Mouse (Mus musculus) G1E-ER4 (cell line): ENCODE data around the gene Cst13. TPM values are rescaled to one million over a fixed set of nuclear protein-coding genes. Genes with fewer than 3 reads are reported as not detected.

Experiments used
- GATA1 ChIP-seq: IDR thresholded peaks from one replicate; pipeline ENCODE4 v1.8.0; 2012; ENCODE audit warnings: low read length, inconsistent platforms
- polyA plus RNA-seq: library from polyadenylated mRNA; stranded (reverse); fragments of >175 nt; gene quantifications from 2 replicates; pipeline ENCODE4 v1.2.3, GENCODE M21; 2012

The Cst13 gene
- polyA plus RNA-seq, 1 experiment: not detected

DNA sequence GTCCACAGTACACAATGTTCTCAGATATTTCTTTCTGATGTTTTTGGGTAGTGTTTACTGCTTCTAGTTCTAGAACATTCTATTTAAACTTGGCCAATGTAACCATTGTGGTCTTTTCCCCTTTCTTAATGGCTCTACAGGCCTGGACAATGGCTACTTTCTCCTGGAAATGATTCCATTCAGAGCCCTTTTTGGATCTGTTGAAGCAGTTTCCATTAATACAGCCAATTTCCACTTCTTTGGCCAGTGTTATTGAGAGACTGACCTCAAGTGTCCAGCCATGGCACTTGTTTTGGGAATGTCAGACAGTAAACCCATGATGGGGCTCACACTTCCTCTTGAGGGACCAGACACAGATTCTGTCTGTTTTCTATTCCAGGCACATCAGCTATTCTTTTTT, 41.8 kb downstream of the Cst13 start:
- TF ChIP-seq GATA1: no peak

DNA sequence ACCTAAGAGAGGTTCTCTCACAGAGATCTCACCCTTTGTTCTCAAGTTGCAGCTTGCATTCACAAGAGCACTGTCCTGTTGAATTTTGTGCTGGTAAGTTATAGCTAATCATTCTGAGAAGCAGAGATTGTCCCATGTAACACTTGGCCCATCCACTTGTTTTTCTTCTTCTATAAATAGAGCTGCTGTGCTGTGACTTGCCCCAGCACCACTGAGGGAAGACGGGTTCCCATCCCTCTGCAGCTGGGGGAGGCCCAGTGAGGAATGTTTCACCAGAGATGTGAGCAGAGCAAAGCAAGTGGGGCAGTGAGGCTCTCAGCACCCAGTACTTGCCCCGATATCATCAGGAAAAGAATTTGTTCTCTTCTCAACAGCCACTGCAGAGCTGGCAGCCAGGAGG, 45.1 kb downstream of the Cst13 start, which contains the start of gene 9230104L09Rik:
TSS of gene 9230104L09Rik (minus strand) at position 73 of the 400 bp plus-strand sequence.
- no peak for TF ChIP-seq GATA1

DNA sequence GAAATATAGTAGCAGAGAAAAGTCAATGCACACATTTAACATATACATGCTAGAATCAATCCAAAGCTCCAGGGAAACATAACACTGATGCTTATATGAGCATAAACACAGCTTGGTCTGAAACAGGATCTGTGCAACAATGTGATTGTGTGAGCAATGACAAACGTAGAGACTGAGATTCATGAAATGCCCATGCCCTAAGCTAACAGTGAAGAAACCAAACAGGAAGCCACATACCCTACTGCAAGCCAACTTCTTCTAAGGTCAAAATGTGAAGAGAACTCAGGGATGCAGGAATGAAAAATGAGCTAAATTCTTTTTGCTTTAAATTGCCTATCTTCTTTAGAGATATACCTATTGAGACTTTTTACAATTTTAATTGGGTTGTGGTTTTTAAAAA, 49.1 kb downstream of the Cst13 start:
- TF ChIP-seq GATA1: no peak

DNA sequence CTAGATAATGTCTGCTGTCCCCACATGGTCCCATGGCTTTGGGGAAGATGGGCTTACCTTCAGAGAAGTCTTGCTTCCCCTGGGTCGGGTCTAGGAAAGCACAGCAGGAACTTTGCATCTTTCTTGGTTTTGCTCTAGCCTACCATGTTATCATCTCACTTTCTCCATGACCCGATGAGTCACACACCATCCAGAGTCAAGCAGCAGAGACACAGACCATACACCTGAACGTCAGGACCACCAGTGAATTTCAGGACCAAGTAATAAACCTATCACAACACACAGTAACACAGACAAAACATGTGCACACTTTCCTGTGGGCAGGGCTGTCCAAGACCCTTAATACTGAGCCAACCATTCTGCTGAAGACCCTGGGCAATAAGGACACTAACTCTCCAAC, 50.6 kb downstream of the Cst13 start:
- no peak for TF ChIP-seq GATA1

DNA sequence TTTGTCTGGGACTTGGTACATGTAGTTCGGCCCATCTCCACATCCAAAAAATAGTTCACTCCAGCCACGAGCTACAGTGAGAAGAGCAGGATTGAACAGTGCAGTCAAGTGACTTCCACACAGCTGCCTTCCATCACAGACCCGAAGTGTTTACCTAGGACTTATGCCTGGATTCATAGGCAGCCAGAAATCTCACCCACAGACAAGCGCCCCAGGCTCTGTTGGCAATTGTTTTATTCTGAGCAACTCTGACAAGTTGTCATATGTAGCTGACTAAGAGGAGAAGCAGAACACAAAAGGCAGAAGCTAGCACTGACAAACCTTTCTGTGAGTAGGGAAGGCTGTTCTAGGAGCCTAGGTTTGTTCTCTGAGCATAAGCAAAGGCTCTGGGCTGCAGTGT, 53.0 kb downstream of the Cst13 start:
- no peak for TF ChIP-seq GATA1

DNA sequence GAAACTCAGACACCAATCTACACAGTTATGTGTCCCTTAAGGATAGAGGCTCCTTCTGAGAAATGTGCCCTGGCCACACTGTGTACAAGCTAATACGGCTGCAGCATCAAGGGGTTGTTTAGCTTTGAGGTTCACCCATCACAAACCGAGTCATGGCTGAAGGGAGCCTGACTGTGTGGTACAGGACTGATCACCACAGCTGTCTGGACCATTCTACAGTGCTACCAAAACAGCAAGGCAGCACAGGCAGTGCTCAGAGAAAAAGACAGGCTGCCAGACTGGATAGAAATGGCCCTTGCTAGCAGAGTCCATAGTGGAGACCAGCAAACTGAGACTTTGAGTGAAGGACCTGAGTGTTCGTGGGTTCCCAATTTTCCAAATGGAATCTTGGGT, 54.3 kb downstream of the Cst13 start:
- no peak for TF ChIP-seq GATA1

DNA sequence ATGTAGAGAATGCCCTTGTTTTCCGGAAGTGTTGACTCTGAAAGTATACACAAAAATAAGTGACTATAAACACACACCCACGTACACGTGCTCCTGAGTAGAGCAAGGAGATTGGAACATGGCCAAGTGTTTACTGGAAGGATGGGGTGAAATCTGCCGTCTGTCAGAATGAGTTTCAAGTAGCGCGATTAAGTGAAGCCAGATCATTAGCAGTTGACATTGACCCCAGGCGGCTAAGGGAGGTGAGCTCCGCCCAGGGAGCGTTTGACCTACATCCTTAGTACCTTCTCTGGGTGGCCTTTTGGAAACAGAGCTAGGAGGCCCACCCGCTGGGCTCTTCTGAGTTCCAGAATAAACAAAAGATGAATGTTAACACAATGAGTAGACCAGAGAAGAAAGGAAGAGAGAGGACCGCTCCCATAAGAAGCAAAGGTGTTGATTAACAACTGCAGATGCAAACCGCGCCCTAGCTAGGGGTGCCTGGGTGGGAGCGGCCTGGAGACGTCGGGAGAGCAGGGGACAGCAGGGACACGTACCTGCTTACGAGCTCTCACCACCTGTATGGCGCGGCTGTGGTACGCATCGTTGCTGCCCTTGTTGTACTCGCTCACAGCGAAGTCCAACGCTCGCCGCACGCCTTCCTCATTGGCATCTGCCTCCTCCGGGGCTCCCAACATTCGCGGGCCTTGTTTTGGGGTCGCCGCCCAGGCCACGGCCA, 54.9 kb downstream of the Cst13 start:
- TF ChIP-seq GATA1: no peak

DNA sequence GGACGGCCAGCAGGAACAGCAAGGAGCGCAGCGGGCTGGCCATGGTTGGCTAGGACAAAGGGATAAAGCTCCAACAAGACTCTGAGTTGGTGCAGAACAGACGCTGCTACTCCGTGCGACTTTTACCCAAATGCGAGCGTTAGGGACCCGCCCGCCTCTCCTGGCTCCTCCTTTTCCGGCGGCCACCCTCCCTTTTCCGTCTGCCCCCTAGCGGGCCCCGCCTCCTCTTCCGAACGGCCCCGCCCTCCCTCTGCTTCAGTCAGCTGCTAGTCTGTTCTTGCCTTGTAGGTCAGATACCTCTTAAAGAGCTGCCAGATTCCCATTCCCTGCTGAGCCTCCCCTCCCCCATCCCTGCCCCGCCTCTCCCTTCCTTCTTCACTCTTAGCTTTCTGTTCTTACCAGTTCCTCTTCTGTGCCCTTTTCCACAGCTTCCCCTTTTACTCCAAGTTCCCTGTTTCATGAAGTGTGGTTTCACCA, 55.5 kb downstream of the Cst13 start, which contains the start of gene Cst3:
TSS of gene Cst3 (minus strand) at position 358 of the 477 bp plus-strand sequence.
- TF ChIP-seq GATA1: no peak

DNA sequence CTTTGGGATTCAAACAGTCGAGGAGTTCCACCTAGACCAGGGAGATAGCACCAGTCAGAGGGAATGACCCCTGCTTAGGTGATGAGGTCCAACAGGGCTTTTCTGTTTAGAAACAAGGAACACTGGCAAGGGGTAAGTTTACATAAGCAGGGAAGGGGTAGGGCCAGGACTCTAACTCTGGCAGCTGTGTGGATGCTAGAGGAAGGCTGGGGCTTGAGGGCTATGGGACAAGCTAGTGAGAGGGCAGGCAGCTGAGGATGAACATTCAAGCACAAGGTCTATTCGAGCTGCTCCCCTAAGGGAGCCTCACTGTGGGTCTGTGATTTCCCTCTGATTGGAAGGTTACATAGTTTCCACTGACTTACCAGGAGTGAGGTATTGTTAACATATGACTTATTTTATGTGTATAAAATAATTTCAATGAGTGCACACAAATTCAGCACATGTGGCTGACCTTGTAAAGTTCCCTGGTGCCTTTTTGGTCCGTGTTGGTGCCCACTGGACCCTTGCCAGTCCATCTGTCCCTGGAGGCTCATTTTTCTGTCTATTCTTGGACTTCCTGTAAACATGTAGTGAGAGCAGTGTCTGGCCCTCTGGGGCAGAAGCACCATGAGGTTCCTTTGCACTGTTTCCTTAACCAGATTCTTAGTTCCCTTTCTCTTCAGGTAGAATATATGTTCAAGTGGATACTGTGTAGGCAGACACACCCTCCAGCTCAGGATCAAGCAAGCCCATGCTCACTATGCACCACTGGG, 57.3 kb downstream of the Cst13 start:
- TF ChIP-seq GATA1: no peak

DNA sequence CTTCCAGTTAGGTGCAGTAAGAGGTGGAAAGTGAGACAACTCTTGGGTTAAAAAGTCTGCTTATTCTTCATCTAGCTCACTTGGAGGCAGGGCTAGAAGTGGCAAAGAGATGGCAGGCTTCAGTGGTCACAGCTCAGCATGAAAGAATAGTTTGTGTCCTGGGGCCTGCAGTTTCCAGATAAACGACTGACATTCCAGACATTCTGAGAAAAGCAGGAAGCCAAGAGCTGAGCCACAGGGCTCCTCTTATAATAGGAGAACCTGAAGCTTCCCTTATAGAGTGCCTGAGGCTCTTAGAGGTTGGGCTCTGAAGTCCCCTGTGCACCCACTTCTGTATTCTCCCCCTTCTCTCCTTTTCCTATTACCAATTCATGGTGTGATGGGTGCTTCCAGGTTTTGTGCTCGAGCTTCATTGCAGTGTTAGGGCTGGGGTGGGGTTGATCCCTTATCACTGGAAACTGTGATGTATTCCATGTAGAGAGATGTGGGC, 58.8 kb downstream of the Cst13 start:
- TF ChIP-seq GATA1: no peak

DNA sequence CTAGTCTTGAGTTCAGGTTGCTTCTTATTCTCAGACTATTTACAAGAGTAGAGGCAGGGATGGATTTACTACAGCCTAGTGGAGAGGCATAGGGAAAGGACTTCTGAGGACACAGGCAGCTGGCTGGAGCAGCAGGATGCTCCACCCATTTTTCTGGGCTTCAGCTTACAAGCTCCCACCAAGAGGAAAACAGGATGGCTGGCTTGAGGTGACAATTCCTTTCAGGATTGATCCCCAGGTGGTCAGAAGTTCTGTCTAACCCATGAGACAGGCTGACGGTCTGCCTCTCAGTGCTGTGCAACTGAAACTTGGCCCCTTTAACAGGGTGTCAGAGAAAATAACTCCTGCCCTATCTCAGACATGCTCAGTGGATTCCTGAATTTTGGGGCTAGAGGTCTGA, 59.3 kb downstream of the Cst13 start:
- no peak for TF ChIP-seq GATA1

Other genes with a start within 250 kb of the Cst13 start
- 29.7 and 37.5 TPM in 2 replicates for gene Nxt1, start 147.5 kb upstream of the Cst13 start, polyA plus RNA-seq
- 11.9 and 14.9 TPM in 2 replicates for gene Gzf1, start 139.1 kb upstream of the Cst13 start, polyA plus RNA-seq
- gene Napb, start 87.6 kb upstream of the Cst13 start, polyA plus RNA-seq: not detected in 2 replicates
- gene Cstl1, start 69.7 kb upstream of the Cst13 start, polyA plus RNA-seq: not detected in 2 replicates
- gene Cst11, start 48.6 kb upstream of the Cst13 start, polyA plus RNA-seq: not detected in 2 replicates
- not detected in 2 replicates for gene 8030411F24Rik, start 38.1 kb upstream of the Cst13 start, polyA plus RNA-seq
- not detected in 2 replicates for gene Cst12, start 30.7 kb upstream of the Cst13 start, polyA plus RNA-seq
- not detected in 2 replicates for gene Cst8, start 21.3 kb upstream of the Cst13 start, polyA plus RNA-seq
- gene Cst9, start 15.1 kb downstream of the Cst13 start, polyA plus RNA-seq: not detected in 2 replicates
- gene 9230104L09Rik, start 45.0 kb downstream of the Cst13 start, polyA plus RNA-seq: not detected in 2 replicates
- gene Cst3, start 55.6 kb downstream of the Cst13 start, polyA plus RNA-seq: 103 and 150 TPM in 2 replicates
- gene Gm1330, start 183.2 kb downstream of the Cst13 start, polyA plus RNA-seq: not detected in 2 replicates
- gene Gm10750, start 197.2 kb downstream of the Cst13 start, polyA plus RNA-seq: not detected in 2 replicates